Mouse (Mus musculus) E14TG2a.4 (cell line): ENCODE data around the gene Slc4a4.

Source experiments
- CTCF ChIP-seq: conservative IDR thresholded peaks from 2 replicates; pipeline ENCODE4 v1.5.1; 2014; ENCODE audit warnings: low read length
- NANOG ChIP-seq: IDR thresholded peaks from 2 replicates; pipeline ENCODE4 v1.6.1; 2014; ENCODE audit warnings: borderline replicate concordance, low read length, mixed read lengths
- POU5F1 ChIP-seq: IDR thresholded peaks from 2 replicates; pipeline ENCODE4 v1.6.1; 2014; ENCODE audit warnings: low read length, borderline replicate concordance

GRCm38 (mm10) chr5:89010116-89010515 is 123.5 kb downstream of the Slc4a4 start:
- no peak for TF ChIP-seq CTCF
- no peak for TF ChIP-seq POU5F1
- TF ChIP-seq NANOG = no peak
